Mouse (Mus musculus) gastrocnemius, postnatal 36 days (tissue): Measurements from ENCODE around the gene Bysl. TPM values are rescaled to one million over a fixed set of nuclear protein-coding genes. Genes with fewer than 3 reads are reported as not detected.
"Not testable (repeated sequence)": the region's sequence is repeated elsewhere in the genome, so short reads cannot be mapped to it uniquely, and the experiment has no call there.

ENCODE experiments used
- DNase-seq, 2 experiments: peaks; one replicate each; pipeline ENCODE4 v3.0.0; 2022
- intact Hi-C: fragments of 180-260 bp; cut with DNase I; formaldehyde crosslinking; loops from one replicate; pipeline ENCODE4 v1.15.1; 2025
- long read RNA-seq, 2 experiments: library from polyadenylated mRNA; stranded (forward); transcript quantifications; one replicate each; pipeline ENCODE4 v2.0.0; 2021
- total RNA-seq, 2 experiments: library from RNA; stranded (reverse); gene quantifications; 2 replicates each; pipeline ENCODE4 v1.2.3; 2021

Gene Bysl
- total RNA-seq, result 10 to 100 TPM; 13.8 to 14.2 TPM
- long read RNA-seq, experiment 1, transcript Bysl-201 (7 exons, 3,854 nt), result major isoform, 11 of 15 reads
- long read RNA-seq, experiment 1, partial matches to known transcripts, result 4 of 15 reads
- long read RNA-seq, experiment 1, other reads (novel, unspliced or antisense), result 0 of 15 reads
- long read RNA-seq, experiment 2, transcript Bysl-201 (7 exons, 3,854 nt), result major isoform, 22 of 31 reads
- long read RNA-seq, experiment 2, partial matches to known transcripts, result 7 of 31 reads
- long read RNA-seq, experiment 2, other reads (novel, unspliced or antisense), result 2 of 31 reads

DNA sequence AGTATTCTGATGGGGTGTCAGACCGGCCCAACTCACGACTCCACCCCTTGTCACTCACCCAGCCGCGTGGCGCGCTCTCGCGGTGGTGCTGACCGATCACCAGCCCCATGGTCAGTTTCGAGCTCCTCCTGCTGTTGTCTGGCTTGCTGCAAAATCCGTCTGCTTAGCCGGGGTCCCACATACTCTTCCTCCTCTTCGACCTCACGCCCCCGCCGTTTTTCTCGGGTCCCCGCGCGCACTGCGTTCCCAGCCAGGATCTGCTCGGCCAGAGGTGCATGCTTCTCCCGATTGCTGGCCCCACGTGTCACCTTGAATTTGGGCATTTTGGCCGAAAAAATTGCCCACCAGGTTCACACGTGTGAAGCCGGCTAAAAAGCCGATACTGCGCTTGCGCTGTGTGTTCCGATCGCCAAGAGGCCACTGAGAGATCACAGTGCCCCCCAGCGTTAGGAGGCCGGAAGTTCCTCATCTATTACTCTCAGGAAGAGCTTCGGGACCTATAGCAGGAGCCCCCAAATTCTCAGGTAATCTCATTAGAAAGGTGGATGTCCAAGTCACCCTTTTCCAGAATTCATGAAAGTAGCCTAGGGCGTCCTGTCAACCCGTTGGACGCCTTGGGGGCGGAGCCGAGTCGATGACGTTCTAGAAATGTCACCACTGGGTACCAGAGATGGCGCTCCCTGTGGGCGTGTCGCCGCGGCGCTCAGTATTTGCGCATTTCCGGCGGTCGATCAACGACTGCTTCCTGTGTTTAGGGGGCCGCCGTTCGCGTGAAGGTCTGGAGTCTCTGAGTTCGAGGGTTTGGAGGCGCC lies at the start of gene Bysl, which contains the start of the genes Med20 and Gm20517:
Gene Bysl (minus strand): TSS at position 644 of the 812 bp plus-strand sequence.
Gene Med20 (plus strand): TSS at position 734 of the 812 bp plus-strand sequence.
Gene Gm20517 (plus strand): TSS at position 741 of the 812 bp plus-strand sequence.
- peak; percentile 94 to 95 for DNase-seq
- intact Hi-C loops, result loop anchor here (5.0 kb wide), 1 partner anchor 66 kb away; no protein-coding TSS in a partner anchor

- intact Hi-C loops, result no loop called here
- DNase-seq, result no peak
These were observed 47.5 kb upstream of the Bysl start for GRCm38 (mm10) chr17:47658741-47659243.

DNA sequence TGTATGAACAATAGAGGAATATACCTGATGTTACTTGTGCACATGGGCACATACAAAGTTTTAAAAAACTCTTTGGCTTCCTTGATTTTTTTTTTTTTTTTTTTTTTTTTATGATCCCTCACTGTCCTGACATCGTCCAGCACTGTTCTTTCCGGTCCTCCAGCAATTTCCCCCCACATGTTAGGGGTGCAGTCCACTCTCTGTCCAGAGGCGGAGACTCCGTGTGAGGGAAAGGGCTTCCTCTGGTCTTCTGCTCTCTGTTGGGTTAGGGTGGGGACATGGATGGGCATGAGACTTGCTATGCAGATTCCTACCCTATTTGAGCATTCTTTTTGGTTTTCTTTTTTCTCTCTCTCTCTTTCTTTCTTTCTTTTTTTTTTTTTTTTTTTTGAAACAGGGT lies 46.6 kb upstream of the Bysl start:
- intact Hi-C loops, result no loop called here
- DNase-seq, result no peak

GRCm38 (mm10) chr17:47655697-47656096 lies 44.4 kb upstream of the Bysl start:
- no peak for DNase-seq
- intact Hi-C loops, result no loop called here

- intact Hi-C loops, DNase-seq: not testable (repeated sequence)
These were observed 43.1 kb upstream of the Bysl start for GRCm38 (mm10) chr17:47654346-47654745.

GRCm38 (mm10) chr17:47651953-47652352 lies 40.7 kb upstream of the Bysl start:
- intact Hi-C loops, result no loop called here
- DNase-seq, result no peak

DNA sequence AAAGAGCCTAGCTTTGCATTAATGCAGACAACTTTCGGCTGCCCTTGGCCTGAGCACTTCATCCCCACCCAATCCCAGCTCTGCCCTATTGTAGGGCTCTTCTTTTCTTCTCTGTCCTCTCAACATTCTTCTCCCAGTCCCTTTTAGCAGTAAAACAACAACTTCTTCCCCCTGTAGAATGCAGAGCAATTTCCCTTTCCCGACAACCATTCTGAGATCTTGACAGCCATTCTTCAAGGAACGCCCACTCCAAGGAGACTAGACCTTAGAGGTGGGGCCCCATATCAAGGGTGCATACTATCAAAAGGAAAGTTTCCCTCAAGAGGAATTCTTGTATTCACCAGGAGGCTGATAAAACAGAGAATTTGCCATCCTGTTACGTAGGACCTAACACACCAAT lies 37.7 kb upstream of the Bysl start:
- intact Hi-C loops, result no loop called here
- no peak for DNase-seq

DNA sequence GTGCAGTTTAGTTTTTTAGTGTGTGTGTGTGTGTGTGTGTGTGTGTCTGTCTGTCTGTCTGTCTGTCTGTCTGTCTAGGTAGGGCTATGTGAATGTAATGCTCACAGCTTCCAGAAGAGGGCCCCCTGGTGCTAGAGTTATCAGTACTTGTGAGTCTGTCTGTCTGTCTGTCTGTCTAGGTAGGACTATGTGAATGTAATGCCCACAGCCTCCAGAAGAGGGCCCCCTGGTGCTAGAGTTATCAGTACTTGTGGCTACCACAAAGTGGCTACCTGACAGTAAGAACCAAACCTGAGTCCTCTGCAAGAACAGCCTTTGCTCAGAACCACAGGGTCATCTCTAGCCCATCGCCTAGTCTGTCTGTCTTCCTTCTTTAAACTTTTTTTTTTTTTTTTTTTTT lies 35.4 kb upstream of the Bysl start:
- intact Hi-C loops, result no loop called here
- DNase-seq, result peak; percentile 41 to 44

- intact Hi-C loops, result no loop called here
- no peak for DNase-seq
These were observed 31.7 kb upstream of the Bysl start for GRCm38 (mm10) chr17:47642992-47643391.

DNA sequence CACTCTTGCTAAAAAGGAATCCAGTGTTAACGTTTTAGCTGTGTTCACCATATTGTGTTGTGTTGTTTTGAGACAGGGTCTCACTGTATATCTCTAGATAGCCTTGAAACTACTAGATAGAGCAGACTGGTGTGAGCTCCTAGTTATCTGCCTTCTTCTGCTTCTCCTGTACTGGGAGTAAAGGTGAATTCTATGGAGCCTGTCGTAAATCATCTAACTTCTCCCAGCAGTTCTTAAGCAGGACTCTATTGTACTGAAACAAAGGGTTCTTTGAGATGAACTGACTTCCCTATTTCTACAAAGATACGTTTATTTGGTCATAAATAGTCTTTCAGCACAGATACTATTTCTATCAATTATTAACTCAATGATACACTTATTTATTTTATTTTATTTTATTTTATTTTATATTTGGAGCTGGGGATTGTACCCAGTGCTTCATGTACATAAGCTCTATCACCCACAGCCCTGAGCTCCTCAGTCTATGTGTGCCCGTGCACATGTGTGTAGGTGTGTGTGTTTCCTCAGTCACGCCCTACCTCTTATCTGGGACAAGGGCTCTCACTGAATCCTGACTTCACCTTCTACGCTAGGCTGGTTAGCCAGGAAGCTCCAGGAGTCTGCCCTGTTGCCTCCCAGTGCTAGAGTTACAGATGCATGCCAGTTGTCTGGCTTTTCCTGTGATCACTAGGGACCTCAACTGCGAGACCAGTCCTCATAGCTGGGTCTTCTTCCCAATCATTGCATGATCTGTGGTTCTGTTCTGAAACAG lies 22.9 kb upstream of the Bysl start:
- intact Hi-C loops, result loop anchor here (5.0 kb wide), 1 partner anchor 38 kb away; no protein-coding TSS in a partner anchor
- DNase-seq, result no peak

DNA sequence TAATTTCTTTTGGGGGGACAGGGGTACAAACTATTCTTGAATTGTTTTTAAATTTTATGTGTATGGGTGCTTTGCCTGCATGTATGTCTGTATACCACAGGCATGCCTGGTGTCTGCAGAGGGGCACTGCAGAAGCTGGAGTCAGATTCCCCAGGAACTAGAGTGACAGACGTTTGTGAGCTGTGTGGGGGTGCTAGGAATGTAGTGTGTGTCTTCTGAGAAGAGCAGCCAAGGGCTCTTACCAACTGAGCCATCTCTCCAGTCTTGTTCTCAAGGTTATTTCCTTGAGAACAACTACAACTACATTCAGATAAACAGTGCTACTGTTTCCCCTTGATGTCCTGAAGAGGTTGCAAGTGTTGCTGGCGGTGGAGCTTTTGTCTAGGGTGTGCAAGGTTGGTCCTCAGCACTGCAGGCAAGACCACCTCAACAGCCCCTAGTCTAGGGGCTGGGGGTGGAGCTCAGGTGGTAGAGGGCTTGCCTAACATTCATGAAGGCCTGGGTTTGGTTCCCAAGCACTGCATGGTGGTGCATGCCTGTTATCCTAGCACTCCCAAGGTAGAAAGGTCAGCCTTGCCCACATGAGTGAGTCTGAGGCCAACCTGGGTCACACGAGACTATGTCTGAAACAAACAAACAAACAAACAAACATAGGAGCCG lies 21.0 kb upstream of the Bysl start:
- intact Hi-C loops, result loop anchor here (5.0 kb wide), 1 partner anchor 40 kb away; no protein-coding TSS in a partner anchor
- no peak for DNase-seq

GRCm38 (mm10) chr17:47630678-47631065 lies 19.4 kb upstream of the Bysl start, which contains the start of gene Usp49:
Gene Usp49, plus strand, starts transcription at chr17:47630690.
- intact Hi-C loops, result loop anchor here (5.0 kb wide), 1 partner anchor 42 kb away; no protein-coding TSS in a partner anchor
- no peak for DNase-seq

DNA sequence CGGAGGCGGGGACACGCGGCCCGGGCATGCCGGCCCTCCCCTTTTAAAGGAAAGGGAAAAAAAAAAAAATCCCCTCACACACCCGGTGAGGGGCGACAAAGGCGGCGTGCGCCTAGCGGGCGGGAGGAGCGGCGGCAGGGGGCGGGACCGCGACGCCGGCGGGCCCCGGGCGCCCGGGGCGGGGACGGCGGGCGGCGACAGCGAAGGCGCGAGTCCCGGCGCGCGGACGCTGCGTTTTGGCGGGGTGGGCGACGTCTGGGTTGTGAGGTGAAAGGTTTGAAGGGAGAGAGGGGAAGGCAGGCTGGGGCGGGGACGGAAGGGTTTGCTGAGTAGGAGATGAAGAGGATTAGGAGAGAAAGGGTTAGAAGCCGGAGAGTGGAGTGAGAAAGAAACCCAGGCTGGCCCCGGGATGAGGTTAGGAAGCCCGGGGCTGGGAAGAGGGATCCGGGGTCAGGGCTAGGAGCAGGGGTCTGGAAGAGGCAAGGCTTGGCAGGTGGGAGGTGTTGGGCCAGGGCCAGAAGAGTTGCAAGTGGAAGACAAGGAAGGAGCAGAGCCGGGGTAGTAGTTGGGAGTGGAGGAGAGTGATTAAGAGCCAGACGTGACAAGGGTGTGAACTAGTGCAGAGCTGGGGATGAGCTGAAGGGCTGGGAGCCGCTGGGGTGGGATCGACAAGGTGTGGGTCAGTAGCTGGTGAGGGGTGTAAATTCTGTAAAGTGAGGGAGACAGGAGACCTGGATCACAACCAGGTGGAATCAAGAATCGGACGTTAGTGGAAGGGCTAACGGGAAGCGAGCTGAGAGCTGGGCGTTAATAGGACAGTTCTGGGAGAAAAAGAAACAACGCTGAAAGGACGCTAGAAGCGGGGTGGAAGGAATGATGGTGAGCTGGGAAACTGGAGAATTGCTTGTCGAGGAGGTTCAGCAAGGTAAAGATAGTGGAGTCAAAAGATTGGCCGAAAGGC lies 18.7 kb upstream of the Bysl start:
- intact Hi-C loops, result loop anchor here (5.0 kb wide), 1 partner anchor 42 kb away; no protein-coding TSS in a partner anchor
- peak; percentile 29 to 37 for DNase-seq

DNA sequence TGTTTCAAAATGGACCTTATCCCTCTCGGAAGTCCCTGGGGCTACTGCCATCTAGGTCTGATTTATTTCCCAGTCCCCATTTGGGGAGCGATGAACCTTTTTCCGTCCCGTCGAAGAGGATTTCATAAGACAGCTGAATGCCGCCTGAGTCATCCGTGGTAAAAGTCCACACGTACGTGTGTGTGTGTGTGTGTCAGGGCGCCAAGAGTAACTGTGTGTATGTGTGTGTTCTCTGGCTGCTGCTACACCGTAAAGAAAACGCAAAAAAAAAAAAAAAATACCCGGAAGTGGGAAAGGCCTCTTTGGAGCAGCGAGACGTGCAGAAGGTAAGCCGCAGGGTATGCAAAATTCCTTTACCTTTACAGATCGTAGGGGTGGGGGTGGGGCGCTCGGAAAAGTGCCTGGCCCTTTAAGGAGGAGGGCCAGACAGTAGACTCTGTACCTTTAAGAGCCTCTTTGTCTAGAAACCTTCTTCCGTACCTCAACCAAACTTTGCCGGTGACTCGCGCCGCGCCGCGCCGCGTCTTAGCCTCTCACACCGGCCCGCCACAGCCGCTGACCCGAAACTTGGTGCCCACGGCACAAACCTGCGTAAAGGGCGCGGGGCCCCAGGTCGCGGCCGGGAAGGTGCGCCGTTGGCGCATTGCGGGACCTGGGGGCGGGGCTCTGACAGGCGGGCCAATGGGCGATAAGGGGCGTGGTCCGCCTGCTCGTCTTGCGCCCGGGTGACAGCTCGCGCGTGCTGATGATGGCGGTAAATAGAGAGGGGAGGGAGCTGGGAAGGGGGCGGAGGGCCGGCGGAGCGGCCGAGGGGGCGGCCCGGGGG lies 17.8 kb upstream of the Bysl start:
- DNase-seq, result peak; percentile 92
- intact Hi-C loops, result no loop called here

- no peak for DNase-seq
- intact Hi-C loops, result no loop called here
These were observed 16.5 kb upstream of the Bysl start for GRCm38 (mm10) chr17:47627791-47628190.

GRCm38 (mm10) chr17:47626031-47626430 lies 14.7 kb upstream of the Bysl start:
- no peak for DNase-seq
- intact Hi-C loops, result no loop called here

GRCm38 (mm10) chr17:47625088-47625487 lies 13.8 kb upstream of the Bysl start:
- no peak for DNase-seq
- intact Hi-C loops, result no loop called here

- intact Hi-C loops, DNase-seq: not testable (repeated sequence)
These were observed 13.3 kb upstream of the Bysl start for GRCm38 (mm10) chr17:47624572-47624971.
